Mouse (Mus musculus) MEL (cell line): ENCODE measurements around the gene Bcat2.

Experiments used
- CHD2 ChIP-seq: IDR thresholded peaks from 2 replicates; pipeline ENCODE4 v1.6.1; 2011; ENCODE audit warnings: low read length, improper control_type of control experiment
- CTCF ChIP-seq, 3 experiments: IDR thresholded peaks in 2 of 3; conservative IDR thresholded peaks in 1 of 3; 2 replicates each; pipeline ENCODE4 v1.5.1; 2011 to 2012; ENCODE audit warnings: low read length in 3 of 3, low read depth in 2 of 3, mild to moderate bottlenecking in 2 of 3, improper control_type of control experiment in 1 of 3, inconsistent platforms in 1 of 3, mixed read lengths in 1 of 3, moderate library complexity in 1 of 3; ENCODE audit not compliant: control insufficient read depth in 1 of 3, insufficient read depth in 1 of 3, poor library complexity in 1 of 3, severe bottlenecking in 1 of 3
- EP300 ChIP-seq, 2 experiments: IDR thresholded peaks; 2 replicates each; pipeline ENCODE4 v1.6.1; 2011; ENCODE audit warnings: improper control_type of control experiment in 2 of 2, low read length in 2 of 2, low read depth in 1 of 2, mild to moderate bottlenecking in 1 of 2
- ETS1 ChIP-seq: IDR thresholded peaks from 2 replicates; pipeline ENCODE4 v1.6.1; 2012; ENCODE audit warnings: low read depth, mild to moderate bottlenecking, inconsistent platforms, low read length, improper control_type of control experiment, moderate library complexity
- MAX ChIP-seq: IDR thresholded peaks from 2 replicates; pipeline ENCODE4 v1.6.1; 2011; ENCODE audit warnings: low read length, improper control_type of control experiment
- MXI1 ChIP-seq: IDR thresholded peaks from 2 replicates; pipeline ENCODE4 v1.6.1; 2011; ENCODE audit warnings: mild to moderate bottlenecking, low read depth, low read length, improper control_type of control experiment
- MYB ChIP-seq: IDR thresholded peaks from 2 replicates; pipeline ENCODE4 v1.6.1; 2011; ENCODE audit warnings: mild to moderate bottlenecking, low read depth, low read length, improper control_type of control experiment
- POLR2A ChIP-seq, 2 experiments: IDR thresholded peaks; 2 replicates each; pipeline ENCODE4 v1.6.1; 2011 to 2012; ENCODE audit warnings: low read length in 2 of 2, mild to moderate bottlenecking in 2 of 2, control low read depth in 1 of 2, improper control_type of control experiment in 1 of 2, low read depth in 1 of 2, moderate library complexity in 1 of 2; ENCODE audit not compliant: control insufficient read depth in 1 of 2, insufficient read depth in 1 of 2, poor library complexity in 1 of 2
- TAL1 ChIP-seq: IDR thresholded peaks from 2 replicates; pipeline ENCODE4 v1.6.1; 2012; ENCODE audit warnings: mild to moderate bottlenecking, inconsistent platforms, low read length, moderate library complexity, mixed read lengths
- TBP ChIP-seq: IDR thresholded peaks from 2 replicates; pipeline ENCODE4 v1.8.0; 2011; ENCODE audit warnings: low read depth, low read length, improper control_type of control experiment
- USF2 ChIP-seq, 2 experiments: IDR thresholded peaks; 2 replicates each; pipeline ENCODE4 v1.6.1; 2011 to 2012; ENCODE audit warnings: improper control_type of control experiment in 2 of 2, low read length in 2 of 2, borderline replicate concordance in 1 of 2, inconsistent platforms in 1 of 2, low read depth in 1 of 2, mild to moderate bottlenecking in 1 of 2; ENCODE audit not compliant: insufficient read depth in 1 of 2

GRCm38 (mm10) chr7:45555787-45556186, 14.2 kb upstream of the Bcat2 start:
- no peak for TF ChIP-seq EP300 (IDR thresholded peaks at IDR 0.05; ENCODE audit: low read depth in 1 of 2, low read length in 2 of 2)
- peak; percentile 85 to 92 (median 86) for TF ChIP-seq CTCF (IDR thresholded peaks at IDR 0.05 in 2 of 3, conservative IDR thresholded peaks at IDR 0.05 in 1 of 3; ENCODE audit: control insufficient read depth in 1 of 3, insufficient read depth in 1 of 3, low read depth in 2 of 3, low read length in 3 of 3, poor library complexity in 1 of 3, severe bottlenecking in 1 of 3)
- TF ChIP-seq TAL1, result no peak
- no peak for TF ChIP-seq POLR2A (IDR thresholded peaks at IDR 0.05; ENCODE audit: control insufficient read depth in 1 of 2, insufficient read depth in 1 of 2, low read depth in 1 of 2, low read length in 2 of 2, poor library complexity in 1 of 2)
- TF ChIP-seq ETS1, result no peak
- no peak for TF ChIP-seq USF2 (IDR thresholded peaks at IDR 0.05; ENCODE audit: borderline replicate concordance in 1 of 2, insufficient read depth in 1 of 2, low read depth in 1 of 2, low read length in 2 of 2)
- no peak for TF ChIP-seq TBP
- no peak for TF ChIP-seq MXI1
- no peak for TF ChIP-seq MAX
- no peak for TF ChIP-seq CHD2
- no peak for TF ChIP-seq MYB
